Mouse (Mus musculus): Measurements from ENCODE around the gene Pir.

Gene Pir

DNA sequence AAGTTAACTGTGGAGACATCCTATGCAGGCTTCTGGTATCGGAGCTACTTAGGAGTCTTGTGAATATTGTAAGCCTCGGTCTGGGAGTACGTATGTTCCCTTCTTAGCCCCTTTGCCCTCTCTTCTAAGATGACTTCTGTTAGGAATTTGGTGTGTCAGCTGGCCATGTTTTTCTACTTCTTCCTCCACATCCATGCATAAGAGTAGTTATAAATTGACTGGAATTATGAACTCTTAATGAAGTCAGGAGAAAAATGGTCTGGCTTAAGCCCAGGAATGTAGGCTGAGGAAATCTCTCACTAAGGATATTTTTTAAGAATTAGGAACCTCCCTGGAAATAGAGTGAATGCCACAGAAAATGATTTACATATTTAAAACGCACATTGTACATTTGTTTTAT lies 69.4 kb downstream of the Pir start:
- no peak for DNase-seq (ENCODE audit: low spot score)

DNA sequence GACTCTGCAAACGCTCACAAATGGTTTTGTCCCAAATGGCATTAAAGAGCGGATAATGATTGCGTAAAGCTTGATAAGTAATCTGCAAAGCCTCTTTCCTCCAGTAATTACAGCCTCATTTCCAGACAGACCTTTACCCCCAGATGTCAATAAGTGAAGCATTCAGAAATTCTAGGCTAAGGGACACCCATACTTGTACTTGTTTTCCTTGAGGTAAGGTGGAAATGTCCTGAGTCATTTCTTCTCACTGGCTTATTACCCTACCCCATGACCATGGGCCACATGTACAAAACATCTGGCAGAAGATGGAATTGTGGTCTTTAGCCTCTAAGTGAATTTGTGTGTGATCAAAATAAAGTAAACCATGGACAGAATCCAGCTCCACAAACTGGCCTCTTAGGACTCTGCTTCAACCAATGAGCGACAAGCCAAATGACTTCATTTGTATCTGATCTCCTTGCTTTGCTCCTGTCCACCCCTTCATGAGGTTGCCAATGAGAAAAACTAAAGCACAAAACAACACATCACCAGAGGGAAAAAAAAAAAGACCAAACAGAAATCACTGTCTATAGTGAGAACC lies 76.3 kb downstream of the Pir start:
- DNase-seq (ENCODE audit: low spot score): no peak

DNA sequence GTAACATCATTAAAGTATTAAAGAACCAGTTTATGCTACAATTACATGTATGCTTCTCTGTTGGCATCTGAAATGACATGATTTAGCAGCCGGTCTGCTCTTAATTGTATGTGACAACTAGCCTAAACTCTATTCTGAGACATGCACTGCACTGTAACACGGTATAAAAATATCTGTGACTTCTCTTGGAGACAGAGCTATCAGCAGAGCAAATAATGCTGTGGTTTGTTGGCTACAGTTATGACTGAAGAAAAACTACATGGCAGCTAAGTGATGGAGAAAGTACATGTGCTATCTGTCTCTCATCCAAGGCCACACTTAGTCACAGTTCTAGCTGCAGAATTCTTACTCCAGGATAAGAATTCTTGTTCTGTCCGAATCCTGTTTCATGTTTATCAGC lies 79.8 kb downstream of the Pir start:
- no peak for DNase-seq (ENCODE audit: low spot score)

DNA sequence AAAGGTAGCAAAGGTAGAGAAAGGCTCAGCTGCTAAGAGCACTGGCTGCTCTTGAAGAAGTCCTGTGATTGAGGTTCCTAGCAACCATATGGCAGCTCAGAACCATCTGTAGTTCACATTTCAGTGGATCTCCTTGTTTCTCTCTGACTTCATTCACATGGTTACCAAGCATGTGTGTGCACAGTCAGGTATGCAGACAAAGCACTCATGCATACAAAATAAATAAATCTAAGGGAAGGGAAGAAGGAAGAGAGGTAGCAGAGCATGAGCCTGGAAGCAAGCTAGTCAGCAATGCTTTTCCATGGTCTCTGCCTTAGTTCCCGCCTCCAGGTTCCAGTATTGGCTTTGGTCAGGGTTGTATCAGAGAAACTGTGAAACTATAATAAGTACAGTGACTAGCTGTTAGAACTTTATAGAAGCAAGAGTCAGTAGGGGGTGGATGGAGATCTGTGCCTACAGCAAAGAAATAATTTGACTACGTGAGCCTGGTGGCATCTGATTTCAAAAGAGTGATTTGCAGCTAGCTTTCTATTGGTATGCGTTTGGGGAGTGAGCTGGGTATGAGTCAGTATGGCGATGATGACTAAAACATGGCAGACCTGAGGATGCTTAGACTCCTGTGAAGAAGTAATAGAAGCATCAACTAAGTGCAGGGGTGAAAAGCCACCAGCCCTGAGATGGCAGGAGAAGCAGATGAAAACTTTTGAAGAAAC lies 96.1 kb downstream of the Pir start:
- no peak for DNase-seq (ENCODE audit: low spot score)

DNA sequence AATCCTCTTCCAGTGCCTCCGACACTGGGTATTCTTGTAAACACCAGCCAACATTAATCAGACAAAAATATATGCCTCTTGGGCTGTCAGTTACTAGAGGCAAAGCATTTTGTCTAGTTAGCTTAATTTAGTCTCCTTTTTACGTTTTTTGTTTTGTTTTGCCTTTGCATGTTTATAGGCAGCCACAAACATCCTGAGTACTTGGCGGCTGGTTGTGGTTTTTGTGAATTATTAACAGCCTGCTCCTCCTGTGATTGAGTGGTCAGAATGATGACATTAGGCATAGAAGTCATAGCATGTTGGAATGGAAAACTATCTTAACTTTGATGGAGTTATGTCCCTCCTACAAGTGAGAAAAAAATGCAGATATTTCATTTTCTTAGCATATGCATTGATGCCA lies 101.4 kb downstream of the Pir start:
- DNase-seq (ENCODE audit: low spot score): no peak

DNA sequence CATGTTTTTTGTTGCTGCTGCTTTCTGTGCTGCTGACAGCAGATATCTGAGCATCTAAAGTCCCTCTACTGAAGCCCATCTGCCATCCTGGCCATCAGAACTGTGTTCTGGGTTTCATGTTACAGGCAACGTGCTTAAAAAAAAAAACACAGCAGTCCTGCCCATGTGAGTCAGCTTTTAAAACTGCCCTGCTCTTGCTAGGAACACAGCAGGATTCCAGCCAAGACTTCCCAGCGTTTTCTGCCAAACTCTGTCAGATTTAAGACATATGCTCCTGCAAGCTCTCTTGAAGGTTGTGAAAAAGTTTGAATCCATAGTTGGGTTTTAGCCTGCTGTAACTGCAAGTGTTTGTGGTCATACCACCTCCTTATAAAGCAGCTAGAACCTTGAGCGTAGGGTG lies 103.9 kb downstream of the Pir start, which contains the start of gene Vegfd:
TSS of gene Vegfd (plus strand) at position 298 of the 400 bp plus-strand sequence.
- peak; percentile 36 for DNase-seq (ENCODE audit: low spot score)

DNA sequence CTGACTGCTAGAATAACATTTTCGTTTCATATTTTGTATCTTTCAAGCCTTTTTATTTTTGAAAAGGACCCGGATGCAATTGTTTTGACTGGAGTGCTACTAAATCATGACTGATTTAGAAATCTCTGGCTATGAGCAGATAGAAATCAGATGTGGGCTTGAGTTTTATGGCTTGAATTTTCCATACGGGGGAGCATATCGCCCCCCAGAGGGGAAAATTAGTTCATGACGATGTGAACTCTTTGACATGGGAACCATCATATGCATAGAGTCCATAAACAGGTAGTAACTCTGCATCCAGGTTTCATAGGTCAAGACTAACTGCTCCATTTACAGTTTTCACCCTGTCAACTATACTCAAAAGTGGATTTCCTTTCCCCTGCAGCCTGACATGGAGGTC lies 105.4 kb downstream of the Pir start:
- no peak for DNase-seq (ENCODE audit: low spot score)

DNA sequence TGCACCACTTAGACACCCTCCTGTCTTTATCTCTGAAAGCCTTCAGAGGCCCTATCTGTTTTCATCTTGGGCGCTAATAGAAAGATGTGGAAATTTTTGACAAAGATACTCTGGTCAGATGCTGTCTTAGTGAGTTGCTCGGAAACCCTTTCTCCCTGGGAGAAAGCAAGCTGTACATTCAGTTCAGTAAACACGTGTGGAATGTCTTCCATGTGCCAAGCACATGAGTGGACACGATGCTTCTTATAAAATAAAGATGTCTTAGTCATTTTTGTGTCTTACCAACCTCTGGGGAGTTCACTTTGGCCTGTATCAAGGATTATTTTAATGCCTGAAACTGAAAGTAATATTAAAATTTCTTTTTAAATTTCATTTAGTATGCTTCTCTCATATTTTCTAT lies 110.5 kb downstream of the Pir start:
- no peak for DNase-seq (ENCODE audit: low spot score)

DNA sequence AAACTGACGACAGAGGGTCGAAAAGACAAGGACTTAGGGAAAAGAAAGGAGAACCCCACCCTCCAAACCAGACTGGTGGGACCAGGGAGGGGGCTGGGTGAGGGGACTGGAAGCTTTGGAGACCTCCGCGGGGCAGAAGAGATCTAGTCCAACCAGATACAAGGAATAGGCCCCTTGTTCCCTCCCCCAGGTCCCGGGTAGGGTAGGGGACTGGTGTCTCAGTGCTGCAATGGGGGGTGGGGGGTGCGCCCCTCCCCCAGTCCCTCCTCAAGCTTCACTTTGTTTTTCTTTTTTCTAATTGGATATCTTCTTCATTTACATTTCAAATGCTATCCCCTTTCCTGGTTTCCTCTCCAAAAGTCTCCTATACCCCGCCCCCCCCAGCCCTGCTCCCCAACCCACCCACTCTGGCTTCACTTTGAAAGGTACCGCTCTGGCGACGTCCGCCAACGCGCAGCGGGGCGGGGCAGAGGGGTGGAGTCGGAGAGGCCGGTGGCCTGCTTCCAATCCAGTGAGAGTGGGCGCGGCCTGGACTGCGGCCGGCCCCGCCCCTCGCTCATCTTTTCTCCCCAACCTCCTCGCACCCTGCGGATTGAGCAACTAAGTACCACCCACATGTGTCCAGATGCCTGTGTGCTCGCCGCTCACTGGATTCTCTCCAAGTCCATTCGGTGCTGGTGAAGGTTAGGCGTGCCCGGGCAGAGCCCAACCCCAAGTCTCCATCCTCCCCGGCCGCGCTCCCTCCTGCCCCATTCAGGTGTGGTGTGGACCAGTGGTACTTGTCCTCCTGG lies 112.6 kb downstream of the Pir start:
- DNase-seq (ENCODE audit: low spot score): peak; percentile 62

DNA sequence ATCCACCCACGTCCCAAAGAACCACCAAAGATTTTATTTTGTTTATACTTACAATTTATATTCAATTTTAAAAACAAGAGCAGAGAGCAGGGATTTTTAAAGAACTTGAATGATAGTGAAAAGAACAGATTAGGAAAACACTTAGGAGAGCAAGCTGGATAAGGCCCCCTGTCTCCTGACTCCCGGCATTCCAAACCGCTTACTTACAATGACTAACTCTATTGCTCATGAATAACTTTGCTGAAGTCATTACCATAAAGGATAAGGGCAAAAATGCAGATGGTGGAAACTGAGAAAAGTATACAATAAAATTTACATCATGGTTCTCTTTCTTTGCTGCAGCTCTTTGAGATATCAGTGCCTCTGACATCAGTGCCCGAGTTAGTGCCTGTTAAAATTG lies 124.9 kb downstream of the Pir start:
- no peak for DNase-seq (ENCODE audit: low spot score)

DNA sequence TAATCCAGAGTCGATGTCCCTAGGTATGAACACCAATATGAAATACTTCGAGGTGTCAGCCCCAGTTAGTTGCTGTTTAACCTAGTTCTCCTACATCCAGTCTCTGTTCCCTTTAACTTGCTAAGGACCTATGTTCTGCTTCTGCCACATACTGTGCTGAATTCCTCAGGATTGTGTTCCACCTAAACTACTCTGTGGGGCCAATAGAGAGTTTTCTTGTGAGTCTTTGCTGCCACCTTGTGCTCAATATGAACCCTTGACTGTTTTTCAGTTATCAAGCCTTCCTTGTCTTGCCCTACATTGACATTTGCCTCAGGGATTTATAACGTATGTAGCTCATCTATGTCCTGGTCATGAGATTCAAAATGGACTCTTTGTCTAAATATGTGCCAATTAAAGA lies 129.3 kb downstream of the Pir start:
- DNase-seq (ENCODE audit: low spot score): no peak

DNA sequence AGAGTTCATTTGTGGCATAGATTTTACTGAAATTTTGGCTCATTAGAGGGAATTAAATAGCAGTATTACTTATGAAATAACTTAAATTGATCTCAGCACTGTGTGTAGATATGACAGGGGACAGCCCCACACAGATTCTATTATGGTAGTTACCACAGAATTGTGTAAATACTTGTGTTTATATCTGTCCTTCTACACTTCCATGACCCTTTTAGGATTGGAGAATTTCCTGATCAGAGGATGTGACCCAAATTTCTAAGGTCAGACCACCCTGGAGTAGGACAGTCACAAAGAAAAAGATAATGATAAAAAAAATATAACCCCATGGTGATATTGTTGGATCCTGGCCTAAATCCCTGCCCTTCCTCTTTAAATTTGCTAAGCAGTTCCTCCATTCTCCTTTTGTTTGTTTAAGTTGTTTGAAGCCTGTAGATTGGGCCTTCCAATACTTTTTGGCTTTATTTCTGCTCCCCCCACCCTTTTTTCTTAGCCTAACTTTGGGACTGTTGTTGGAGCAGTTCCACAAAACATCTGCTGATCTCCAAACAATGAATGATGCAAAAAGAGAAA lies 136.0 kb downstream of the Pir start:
- no peak for DNase-seq (ENCODE audit: low spot score)

DNA sequence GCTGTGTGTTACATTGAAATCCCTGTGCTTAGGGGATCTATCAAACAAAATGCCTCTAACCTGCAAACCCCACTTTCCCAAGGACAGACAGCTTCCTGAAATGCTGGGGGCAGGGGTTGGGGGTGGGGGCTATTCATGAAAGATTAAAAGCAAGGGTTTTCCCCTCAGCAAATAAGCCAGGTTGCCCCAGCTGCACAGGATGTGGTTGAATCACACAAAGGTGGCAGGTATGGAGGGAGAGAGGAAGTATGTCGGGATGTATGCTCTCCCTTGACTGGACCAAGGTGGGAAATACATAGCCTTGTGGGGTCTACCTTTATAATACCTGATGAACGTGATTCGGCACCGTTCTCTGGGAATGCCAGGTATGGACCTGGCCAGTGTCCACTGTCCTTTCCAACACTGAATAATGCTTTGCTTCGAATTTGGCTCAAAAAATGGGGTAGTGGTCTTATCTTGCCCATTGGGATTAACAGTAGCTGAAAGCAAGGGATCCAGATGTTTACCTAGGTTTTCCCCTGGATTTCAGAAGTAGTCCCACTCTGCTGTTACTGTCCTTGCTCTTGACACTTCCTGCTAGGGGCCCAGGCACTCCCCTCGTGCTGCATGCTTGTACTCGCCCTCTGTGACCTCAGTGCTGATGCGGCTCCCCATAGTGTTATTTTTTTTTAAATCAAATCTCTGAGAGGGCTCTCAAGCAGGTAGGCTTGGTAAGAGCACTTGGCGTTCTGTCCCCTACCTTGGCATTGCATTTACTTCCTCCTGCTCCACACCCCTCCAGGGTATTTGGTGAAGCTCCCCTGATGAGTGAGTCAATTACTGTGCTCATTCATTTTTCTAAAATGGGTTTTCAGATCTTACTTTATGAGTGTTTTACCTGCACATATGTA lies 137.2 kb downstream of the Pir start:
- DNase-seq (ENCODE audit: low spot score): no peak

DNA sequence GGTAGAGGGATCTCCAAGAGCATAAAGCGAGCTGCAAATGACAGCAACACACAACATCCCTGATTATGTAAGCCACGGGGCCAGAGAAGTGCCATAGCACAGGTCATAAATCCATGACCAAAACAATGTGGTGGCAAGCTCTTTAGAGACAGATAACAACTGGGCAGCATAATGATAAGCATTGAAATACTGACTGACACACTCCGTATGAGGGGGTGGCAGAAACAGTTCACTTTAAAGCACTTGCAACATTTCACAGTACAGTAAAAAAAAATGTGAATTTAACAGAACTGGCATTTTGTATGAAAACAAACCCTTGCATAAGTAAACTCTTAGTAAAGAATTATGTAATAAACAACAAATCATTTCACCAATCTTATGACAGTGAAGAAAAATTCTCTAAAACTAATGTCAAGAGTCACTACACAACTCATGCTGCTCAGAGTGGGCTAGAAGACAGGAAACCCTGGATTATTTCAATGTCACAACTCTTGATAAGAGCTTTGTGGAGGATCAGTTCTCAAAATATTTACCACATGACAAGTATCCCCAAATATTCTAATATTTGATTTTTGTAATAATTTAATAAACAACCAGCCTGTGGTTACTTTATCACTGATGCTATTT lies 139.2 kb downstream of the Pir start:
- DNase-seq (ENCODE audit: low spot score): no peak

DNA sequence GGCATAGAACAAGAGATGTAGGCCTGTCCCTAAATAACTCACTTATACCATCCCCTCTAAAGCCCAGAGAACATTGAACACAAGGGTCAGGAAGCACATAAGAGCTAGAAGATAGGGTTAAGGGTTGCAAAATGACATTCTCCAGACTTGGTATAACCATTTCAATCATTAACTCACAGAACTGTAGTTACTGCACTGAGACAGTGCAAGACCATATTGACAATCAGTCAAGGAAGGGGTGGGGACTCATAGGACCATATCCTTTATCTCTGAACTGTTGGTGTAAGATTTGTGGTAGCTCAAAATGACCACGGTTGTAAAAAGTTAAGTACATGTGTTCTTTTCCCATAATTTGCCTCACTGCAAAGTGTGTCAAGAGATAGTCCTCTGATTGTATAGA lies 141.4 kb downstream of the Pir start:
- DNase-seq (ENCODE audit: low spot score): no peak

DNA sequence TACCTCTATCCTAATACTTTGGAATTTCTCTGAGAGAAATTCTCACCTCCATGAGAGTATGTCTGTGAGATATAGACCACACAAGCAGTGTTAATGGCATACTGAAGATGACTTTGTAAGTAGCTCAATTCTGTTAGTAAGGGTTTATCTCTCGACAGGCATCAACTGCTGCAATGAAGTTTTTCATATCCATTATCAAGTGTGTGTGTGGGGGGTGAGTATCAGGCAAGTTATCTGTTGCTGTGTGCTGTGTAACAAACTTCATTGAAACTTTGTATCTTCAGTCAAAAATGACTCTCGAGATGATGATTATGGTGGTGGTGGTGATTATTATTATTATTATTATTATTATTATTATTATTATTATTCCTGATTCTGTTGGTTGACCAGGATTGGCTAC lies 147.6 kb downstream of the Pir start:
- no peak for DNase-seq (ENCODE audit: low spot score)

DNA sequence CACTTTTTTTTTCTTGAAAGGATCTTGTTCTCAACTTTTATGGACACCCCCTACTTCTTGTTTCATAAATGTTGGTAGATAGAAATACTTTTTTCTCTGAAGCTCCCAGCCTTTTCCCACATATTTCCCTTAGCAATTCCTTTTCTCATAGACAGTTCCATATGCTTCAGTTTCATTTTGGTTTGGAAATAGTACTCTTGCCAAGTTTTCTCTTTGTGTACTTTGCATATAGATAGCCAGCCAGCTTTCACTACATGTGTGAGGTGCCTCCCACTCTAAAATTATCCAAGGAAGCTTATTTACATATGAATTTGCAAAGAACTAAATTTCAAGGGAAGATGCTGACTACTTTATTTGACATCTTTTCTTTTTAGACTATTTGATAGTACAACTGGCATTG lies 148.8 kb downstream of the Pir start:
- no peak for DNase-seq (ENCODE audit: low spot score)

DNA sequence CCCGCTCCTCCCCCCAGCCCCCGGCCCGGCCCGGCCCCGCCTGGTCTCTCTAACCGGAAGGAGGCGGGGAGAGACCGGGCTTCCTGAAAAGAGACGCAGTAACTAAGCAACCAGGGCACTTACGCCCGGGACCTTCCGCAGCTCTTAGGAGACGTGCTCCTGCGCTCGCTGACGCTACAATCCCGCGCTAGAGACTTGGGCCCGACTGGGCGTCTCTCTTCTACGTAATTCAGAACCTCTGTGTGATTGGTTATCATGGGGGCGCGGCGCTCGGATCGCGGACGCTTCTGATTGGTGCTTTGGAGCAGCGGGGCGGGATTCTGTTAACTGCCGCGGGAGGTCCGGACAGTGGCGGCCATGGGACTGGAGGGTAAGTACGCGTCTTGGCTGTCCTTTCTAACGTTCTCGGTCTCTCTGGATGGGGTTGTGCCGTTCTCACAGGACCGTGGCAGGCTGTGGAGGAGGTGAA lies 150.3 kb downstream of the Pir start, which contains the start of gene Piga:
TSS of gene Piga (plus strand) at position 317 of the 469 bp plus-strand sequence.
- peak; percentile 70 for DNase-seq (ENCODE audit: low spot score)

DNA sequence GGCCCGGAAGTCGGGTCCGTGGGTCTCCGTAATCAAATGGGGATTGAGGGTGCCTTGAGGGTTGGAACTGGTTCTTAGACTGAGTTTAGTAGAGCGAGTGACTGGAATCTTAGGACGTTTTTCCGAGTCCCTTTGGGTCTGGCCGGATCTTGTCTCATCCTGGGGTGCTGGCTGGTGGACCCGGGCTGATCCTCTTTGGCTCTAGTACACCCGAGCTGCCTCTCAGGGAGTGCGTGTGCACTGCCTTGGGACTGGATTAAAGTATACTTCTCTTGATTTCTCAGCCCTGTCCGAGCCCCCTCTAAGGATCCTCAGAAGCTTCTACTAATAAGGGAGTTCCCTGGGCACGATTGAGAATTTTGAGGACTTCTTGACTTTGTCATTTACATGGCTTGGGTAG lies 150.8 kb downstream of the Pir start:
- no peak for DNase-seq (ENCODE audit: low spot score)

DNA sequence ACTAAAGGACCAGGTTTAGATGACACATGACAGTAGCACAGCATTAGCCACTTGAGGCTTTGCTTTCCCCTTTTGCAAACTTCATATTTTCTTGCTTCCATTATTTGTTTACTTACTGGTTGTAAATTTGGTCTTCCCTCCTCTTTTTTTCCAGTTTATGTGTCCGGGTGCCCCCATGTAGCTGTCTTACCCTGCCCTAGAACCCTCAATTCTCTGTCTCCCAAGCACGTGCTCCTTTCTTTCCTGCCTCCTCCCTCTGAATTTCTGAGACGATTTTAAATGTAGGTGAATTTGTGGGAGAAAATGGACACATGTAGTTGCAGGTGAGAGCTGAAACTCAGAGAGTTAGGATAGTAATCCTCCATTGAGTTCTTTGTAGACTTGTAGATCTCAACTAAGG lies 151.3 kb downstream of the Pir start:
- DNase-seq (ENCODE audit: low spot score): no peak
